ENCODE assay signal across 11 mouse cellular contexts in genomic region chr7:131068191-131068590, GRCm38 (mm10). TPM values are rescaled to one million over a fixed set of nuclear protein-coding genes. Genes with fewer than 3 reads are reported as not detected.
DNase-seq lines count a peak whose midpoint lies in the region.
"Not testable (repeated sequence)": the region's sequence is repeated elsewhere in the genome, so short reads cannot be mapped to it uniquely, and the experiment has no call there.
"Had no signal": no experiment of that assay in that cellular context is flagged by ENCODE, and none has a peak within 500 bp of the region (broad histone marks: within the 10 kb centered on the region; RNA-seq: fewer than 3 reads in every experiment).

No protein-coding gene starts in this region.

- DNase-seq in NIH3T3 (ENCODE audit: low read depth) = peak; percentile 54
- DNase-seq in cerebellum, adult 18-20 months = peak; percentile 11 to 21
- peak; percentile 8 for DNase-seq in embryonic facial prominence, embryonic 10.5 days (ENCODE audit: low spot score)
- peak; percentile 3 for DNase-seq in hindbrain, embryonic 10.5 days (ENCODE audit: low spot score)
- peak; percentile 11 to 17 for DNase-seq in layer of hippocampus, adult 8-10 months (ENCODE audit: low spot score in 2 of 2)
- peak; percentile 53 for DNase-seq in lung, postnatal 10 days
- peak; percentile 7 for DNase-seq in right cerebral cortex, adult 18-20 months
- DNase-seq in urinary bladder, postnatal 14 days (ENCODE audit: low spot score) = peak; percentile 31

- H3K4me1 ChIP-seq in embryonic facial prominence, embryonic 10.5 days; hindbrain, embryonic 10.5 days (replicated peaks): not testable (repeated sequence)

- not testable (repeated sequence) for H3K4me3 ChIP-seq in embryonic facial prominence, embryonic 10.5 days; hindbrain, embryonic 10.5 days

- not testable (repeated sequence) for H3K27me3 ChIP-seq in embryonic facial prominence, embryonic 10.5 days (replicated peaks; ENCODE audit: low read depth, poor library complexity, severe bottlenecking); hindbrain, embryonic 10.5 days (ENCODE audit: insufficient read depth, poor library complexity, severe bottlenecking)

- WGBS in embryonic facial prominence, embryonic 10.5 days = 0% methylated on average over 1 of the region's 1 CpGs
- WGBS in hindbrain, embryonic 10.5 days = 3% methylated on average over 1 of the region's 1 CpGs

- H3K36me3 ChIP-seq in embryonic facial prominence, embryonic 10.5 days (replicated peaks); hindbrain, embryonic 10.5 days: not testable (repeated sequence)

- H3K27ac ChIP-seq in embryonic facial prominence, embryonic 10.5 days (replicated peaks); hindbrain, embryonic 10.5 days: not testable (repeated sequence)

- H3K9me3 ChIP-seq in embryonic facial prominence, embryonic 10.5 days; hindbrain, embryonic 10.5 days: not testable (repeated sequence)

RNA-seq across cellular contexts. Expression of gene Dmbt1, which starts 36.3 kb away (rescaled TPM):
- polyA plus RNA-seq in embryonic facial prominence, embryonic 10.5 days (2016; fragmentation: Nextera tagmentation; extraction: Ambion mirVana) = not detected in 2 replicates
- not detected in 2 replicates for polyA plus RNA-seq in hindbrain, embryonic 10.5 days (2016; fragmentation: Nextera tagmentation; extraction: Ambion mirVana)
- not detected for total RNA-seq in layer of hippocampus, adult 8-10 months (2022)
- total RNA-seq: gastrocnemius, postnatal 36 days; heart, postnatal 25 days had no signal
- polyA plus RNA-seq: forebrain, embryonic 11.5 days had no signal

Comparison
In these comparisons a context has a peak if more than half of its experiments do, and no peak if none do; other contexts are left out.
1. DNase-seq: peak in every context shown above with its lines; median percentile 54 in NIH3T3; 53 in lung, postnatal 10 days; 31 in urinary bladder, postnatal 14 days; 16 in cerebellum, adult 18-20 months; 14 in layer of hippocampus, adult 8-10 months; 8 in embryonic facial prominence, embryonic 10.5 days; 7 in right cerebral cortex, adult 18-20 months; 3 in hindbrain, embryonic 10.5 days.